Comparison of ENCODE assay signal across 8 mouse cellular contexts in the genomic region with DNA sequence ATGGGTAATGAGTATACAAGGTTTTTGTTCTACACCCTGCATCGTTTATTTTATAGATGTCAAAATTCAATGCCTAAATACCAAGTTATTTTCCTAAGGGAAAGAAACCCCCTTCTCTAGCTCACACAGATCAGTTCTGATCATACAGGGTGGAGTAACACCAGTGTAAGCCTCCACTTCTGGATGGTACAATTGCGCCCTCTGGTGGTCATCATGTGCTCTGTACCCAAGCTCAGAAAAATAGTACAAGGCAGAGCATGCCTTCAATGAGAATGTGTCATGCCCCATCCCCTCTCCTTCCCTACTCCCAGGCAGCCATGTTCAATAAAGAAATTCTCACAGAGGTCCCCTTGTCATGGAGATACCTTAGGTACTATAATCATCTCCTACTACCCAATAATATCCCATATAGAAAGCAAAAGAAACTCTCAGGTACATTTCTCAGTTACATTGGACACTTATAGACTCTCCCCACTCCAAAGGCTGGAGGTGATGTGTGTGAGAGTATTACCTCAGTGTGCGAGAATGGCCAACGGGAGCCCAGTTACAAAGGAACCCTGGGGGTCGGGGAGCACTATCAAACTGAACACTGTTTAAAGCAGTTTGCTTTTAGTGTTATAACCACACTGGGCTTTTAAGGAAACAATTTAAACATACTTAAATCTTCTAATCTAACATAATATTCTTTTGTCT. TPM values are rescaled to one million over a fixed set of nuclear protein-coding genes. Genes with fewer than 3 reads are reported as not detected.
DNase-seq lines count a peak whose midpoint lies in the region; ATAC-seq and TF ChIP-seq lines count a peak whose summit lies in the region.

No protein-coding gene starts in this region.

- no peak overlapping the region for H3K4me3 ChIP-seq in cortical plate, adult 2 months (ENCODE audit: insufficient read depth, low read length)
- no peak overlapping the region for H3K4me3 ChIP-seq in gastrocnemius, adult 2 months
- H3K4me3 ChIP-seq in left cerebral cortex, adult 2 months: no peak overlapping the region

- no peak for TF ChIP-seq POLR2A in cortical plate, adult 2 months (IDR thresholded peaks at IDR 0.05; ENCODE audit: extremely low read depth, insufficient read depth, low read length)

- peak; percentile 73 for DNase-seq in urinary bladder, postnatal 14 days (ENCODE audit: low spot score)
- no peak for DNase-seq in urinary bladder, postnatal 10 days (ENCODE audit: low spot score)
- DNase-seq in gastrocnemius, adult 2 months: peak; percentile 75
- peak; percentile 62 to 71 for DNase-seq in left cerebral cortex, adult 2 months (ENCODE audit: extremely low spot score in 1 of 2, low spot score in 2 of 2)
- DNase-seq in lung, postnatal 4 days: peak; percentile 37 to 74
- DNase-seq in right cerebral cortex, postnatal 36 days (ENCODE audit: low spot score in 2 of 2): peak; percentile 22 to 32

- intact Hi-C loops in gastrocnemius, adult 2 months (cut with DNase I): loop anchor here (2.0 to 5.0 kb wide), 6 partner anchors 36 to 377 kb away; partner anchors contain the start of gene Fzd7
- intact Hi-C loops in left cerebral cortex, adult 2 months (cut with DNase I): loop anchor here (1.0 to 10.0 kb wide), 4 partner anchors 141 to 849 kb away; partner anchors contain the start of gene Fzd7

- H3K4me1 ChIP-seq in cortical plate, adult 2 months (ENCODE audit: control insufficient read depth, insufficient read depth, low read length): no peaks in the 10 kb centered on the region

- peak; percentile 99 for TF ChIP-seq CTCF in cortical plate, adult 2 months (IDR thresholded peaks at IDR 0.05; ENCODE audit: extremely low read depth, insufficient read depth, low read length)
- TF ChIP-seq CTCF in gastrocnemius, adult 2 months (IDR thresholded peaks at IDR 0.05): peak; percentile 92
- peak; percentile 94 for TF ChIP-seq CTCF in left cerebral cortex, adult 2 months (IDR thresholded peaks at IDR 0.05)

- ATAC-seq in inflammation-experienced regulatory T-cells, adult 6 months: peak; percentile 83

- H3K27ac ChIP-seq in cortical plate, adult 2 months (ENCODE audit: insufficient read depth, low read length): no peak overlapping the region
- H3K27ac ChIP-seq in gastrocnemius, adult 2 months: no peak overlapping the region
- no peak overlapping the region for H3K27ac ChIP-seq in left cerebral cortex, adult 2 months

RNA-seq across cellular contexts. Expression of gene Sumo1, which starts 47.2 kb away (rescaled TPM):
- polyA plus RNA-seq in cortical plate, adult 2 months (2012; rRNA removed): 113 and 116 TPM in 2 replicates
- total RNA-seq in gastrocnemius, adult 2 months (2021): 10 to 100 TPM; 50.3 to 69.0 TPM
- 100 to 1,000 TPM; 529 to 560 (median 532) TPM for polyA plus RNA-seq in inflammation-experienced regulatory T-cells, adult 6 months (2017; shearing (Covaris generic))
- total RNA-seq in left cerebral cortex, adult 2 months (2021): 100 to 1,000 TPM; 124 to 128 TPM
